Comparison of ENCODE assay signal across 8 mouse cellular contexts in the genomic region with DNA sequence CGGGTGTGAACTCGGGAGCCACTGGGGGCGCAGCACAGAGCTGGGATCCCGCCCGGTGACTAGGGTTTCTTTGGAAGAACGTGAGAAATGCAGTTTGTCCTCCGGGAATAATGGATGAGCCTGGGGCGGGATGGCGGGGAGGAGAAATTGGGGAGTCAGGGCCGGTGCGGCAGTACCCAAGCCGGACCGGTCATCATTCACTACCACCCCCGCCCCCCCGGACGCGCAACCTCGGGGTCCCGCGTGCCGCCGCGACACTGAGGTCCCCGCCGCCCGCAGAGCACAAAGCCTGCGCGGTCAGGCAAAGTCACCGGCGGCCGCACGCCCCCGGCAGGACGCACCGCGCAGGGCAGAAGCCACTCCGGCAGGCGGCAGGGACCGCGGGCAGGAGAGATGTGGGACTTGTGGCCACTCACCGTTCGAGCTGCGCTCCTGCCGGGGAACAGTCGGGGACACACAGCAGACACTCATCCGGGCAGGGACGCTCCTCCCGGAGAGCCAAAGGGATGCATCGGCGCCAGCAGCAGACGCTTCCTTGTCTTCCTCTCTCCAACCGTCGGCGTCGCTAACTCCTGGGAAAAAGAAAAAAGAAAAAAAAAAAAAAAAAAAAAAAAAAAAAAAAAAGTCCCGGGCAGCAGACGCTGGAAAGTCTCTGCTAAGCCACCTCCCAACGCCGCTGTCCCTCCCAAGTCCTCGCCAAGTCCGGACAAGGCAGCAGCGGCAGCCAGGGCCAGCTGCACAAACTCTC. TPM values are rescaled to one million over a fixed set of nuclear protein-coding genes. Genes with fewer than 3 reads are reported as not detected.
DNase-seq lines count a peak whose midpoint lies in the region; ATAC-seq lines count a peak whose summit lies in the region.

No protein-coding gene starts in this region.

- peak overlapping the region; percentile 78 for H3K4me2 ChIP-seq in embryonic facial prominence, embryonic 13.5 days
- H3K4me2 ChIP-seq in kidney, embryonic 14.5 days (replicated peaks; ENCODE audit: low read depth, low read length), result peak overlapping the region; percentile 49
- peak overlapping the region; percentile 82 for H3K4me2 ChIP-seq in limb, embryonic 13.5 days (replicated peaks)
- H3K4me2 ChIP-seq in midbrain, embryonic 15.5 days, result peak overlapping the region; percentile 88
- H3K4me2 ChIP-seq in stomach, embryonic 16.5 days (ENCODE audit: low read depth, low read length), result peak overlapping the region; percentile 81

- no peaks in the 10 kb centered on the region for H3K27me3 ChIP-seq in embryonic facial prominence, embryonic 13.5 days
- no peaks in the 10 kb centered on the region for H3K27me3 ChIP-seq in heart, embryonic 10.5 days (ENCODE audit: insufficient read depth, poor library complexity, severe bottlenecking)
- no peaks in the 10 kb centered on the region for H3K27me3 ChIP-seq in kidney, embryonic 14.5 days (ENCODE audit: control insufficient read depth, insufficient read depth, low read length)
- H3K27me3 ChIP-seq in limb, embryonic 13.5 days, result no peaks in the 10 kb centered on the region
- no peaks in the 10 kb centered on the region for H3K27me3 ChIP-seq in midbrain, embryonic 15.5 days (replicated peaks)
- H3K27me3 ChIP-seq in stomach, embryonic 16.5 days (ENCODE audit: control insufficient read depth, insufficient read depth, low read length), result no peaks in the 10 kb centered on the region

- H3K9ac ChIP-seq in embryonic facial prominence, embryonic 13.5 days, result peak overlapping the region; percentile 88
- peak overlapping the region; percentile 77 for H3K9ac ChIP-seq in kidney, embryonic 14.5 days (ENCODE audit: low read depth, low read length)
- H3K9ac ChIP-seq in limb, embryonic 13.5 days, result peak overlapping the region; percentile 88
- peak overlapping the region; percentile 92 for H3K9ac ChIP-seq in midbrain, embryonic 15.5 days
- peak overlapping the region; percentile 90 for H3K9ac ChIP-seq in stomach, embryonic 16.5 days (ENCODE audit: low read length)

- ATAC-seq in embryonic facial prominence, embryonic 13.5 days (ENCODE audit: insufficient number of reproducible peaks, insufficient read depth, low FRiP score, low TSS enrichment, low read depth), result peak; percentile 70
- ATAC-seq in kidney, embryonic 14.5 days (ENCODE audit: low FRiP score, low TSS enrichment), result peak; percentile 79
- peak; percentile 80 for ATAC-seq in limb, embryonic 13.5 days (ENCODE audit: low FRiP score, low read depth)
- ATAC-seq in midbrain, embryonic 15.5 days (replicated peaks), result peak; percentile 92
- peak; percentile 87 for ATAC-seq in stomach, embryonic 16.5 days (ENCODE audit: insufficient read depth, low FRiP score)

- H3K4me1 ChIP-seq in embryonic facial prominence, embryonic 13.5 days, result peaks cover 10% of the 10 kb centered on the region
- H3K4me1 ChIP-seq in heart, embryonic 10.5 days, result peaks cover 6% of the 10 kb centered on the region
- peaks cover 4% of the 10 kb centered on the region; the same call in 1 of the 2 replicates for H3K4me1 ChIP-seq in kidney, embryonic 14.5 days (ENCODE audit: control insufficient read depth, insufficient read depth, low read length)
- H3K4me1 ChIP-seq in limb, embryonic 13.5 days, result peaks cover 9% of the 10 kb centered on the region
- peaks cover 15% of the 10 kb centered on the region for H3K4me1 ChIP-seq in midbrain, embryonic 15.5 days
- peaks cover 9% of the 10 kb centered on the region; the same call in 1 of the 2 replicates for H3K4me1 ChIP-seq in stomach, embryonic 16.5 days (ENCODE audit: control insufficient read depth, insufficient read depth, low read length)

- 1% methylated on average over 59 of the region's 62 CpGs for WGBS in embryonic facial prominence, embryonic 13.5 days
- WGBS in heart, embryonic 10.5 days, result under 1% methylated on average over 56 of the region's 62 CpGs
- under 1% methylated on average over 62 of the region's 62 CpGs for WGBS in kidney, embryonic 14.5 days
- WGBS in limb, embryonic 13.5 days, result under 1% methylated on average over 62 of the region's 62 CpGs
- under 1% methylated on average over 61 of the region's 62 CpGs for WGBS in midbrain, embryonic 15.5 days
- WGBS in stomach, embryonic 16.5 days, result under 1% methylated on average over 61 of the region's 62 CpGs

- peak; percentile 6 for DNase-seq in 3134 (ENCODE audit: extremely low read depth, insufficient read length, low spot score)
- peak; percentile 93 to 95 for DNase-seq in adrenal gland, postnatal 36 days
- DNase-seq in heart, embryonic 10.5 days (ENCODE audit: low spot score), result peak; percentile 94

- no peaks in the 10 kb centered on the region for H3K9me3 ChIP-seq in embryonic facial prominence, embryonic 13.5 days
- H3K9me3 ChIP-seq in heart, embryonic 10.5 days, result no peaks in the 10 kb centered on the region
- no peaks in the 10 kb centered on the region for H3K9me3 ChIP-seq in kidney, embryonic 14.5 days (ENCODE audit: control insufficient read depth, low read length)
- no peaks in the 10 kb centered on the region for H3K9me3 ChIP-seq in limb, embryonic 13.5 days
- H3K9me3 ChIP-seq in midbrain, embryonic 15.5 days, result no peaks in the 10 kb centered on the region
- H3K9me3 ChIP-seq in stomach, embryonic 16.5 days (replicated peaks; ENCODE audit: control insufficient read depth, low read length), result no peaks in the 10 kb centered on the region

- H3K4me3 ChIP-seq in embryonic facial prominence, embryonic 13.5 days, result peak overlapping the region; percentile 79
- peak overlapping the region; percentile 85 for H3K4me3 ChIP-seq in heart, embryonic 10.5 days
- H3K4me3 ChIP-seq in kidney, embryonic 14.5 days (ENCODE audit: low read length), result peak overlapping the region; percentile 72
- peak overlapping the region; percentile 79 for H3K4me3 ChIP-seq in limb, embryonic 13.5 days
- H3K4me3 ChIP-seq in midbrain, embryonic 15.5 days, result peak overlapping the region; percentile 97
- H3K4me3 ChIP-seq in stomach, embryonic 16.5 days (replicated peaks; ENCODE audit: low read length), result peak overlapping the region; percentile 86

- no peaks in the 10 kb centered on the region for H3K36me3 ChIP-seq in embryonic facial prominence, embryonic 13.5 days
- peaks cover 13% of the 10 kb centered on the region for H3K36me3 ChIP-seq in heart, embryonic 10.5 days
- H3K36me3 ChIP-seq in kidney, embryonic 14.5 days (ENCODE audit: control insufficient read depth, insufficient read depth, low read length), result no peaks in the 10 kb centered on the region
- peaks cover 15% of the 10 kb centered on the region for H3K36me3 ChIP-seq in limb, embryonic 13.5 days
- H3K36me3 ChIP-seq in midbrain, embryonic 15.5 days (replicated peaks), result 0 out of 2 replicates have a peak, but pooled peaks cover 7% of the 10 kb centered on the region
- H3K36me3 ChIP-seq in stomach, embryonic 16.5 days (ENCODE audit: control insufficient read depth, insufficient read depth, low read length), result no peaks in the 10 kb centered on the region

- H3K27ac ChIP-seq in embryonic facial prominence, embryonic 13.5 days, result peak overlapping the region; percentile 69
- peak overlapping the region; percentile 96 for H3K27ac ChIP-seq in heart, embryonic 10.5 days
- peak overlapping the region; percentile 91 for H3K27ac ChIP-seq in kidney, embryonic 14.5 days (ENCODE audit: low read depth, low read length)
- H3K27ac ChIP-seq in limb, embryonic 13.5 days, result peak overlapping the region; percentile 86
- peak overlapping the region; percentile 86 for H3K27ac ChIP-seq in midbrain, embryonic 15.5 days
- peak overlapping the region; percentile 89 for H3K27ac ChIP-seq in stomach, embryonic 16.5 days (ENCODE audit: low read length)

RNA-seq across cellular contexts. Expression of a gene that starts 0.5 kb away (rescaled TPM):
- 100 to 1,000 TPM; 156 to 182 TPM for total RNA-seq in adrenal gland, postnatal 36 days (2021)
- polyA plus RNA-seq in embryonic facial prominence, embryonic 13.5 days (2015; fragmentation: Nextera tagmentation; extraction: Ambion mirVana), result 31.5 and 42.2 TPM in 2 replicates
- 67.3 and 67.5 TPM in 2 replicates for polyA plus RNA-seq in heart, embryonic 10.5 days (2016; fragmentation: Nextera tagmentation; extraction: Ambion mirVana)
- 52.2 and 61.8 TPM in 2 replicates for polyA plus RNA-seq in kidney, embryonic 14.5 days (2014; fragmentation: Nextera tagmentation; extraction: Ambion mirVana)
- polyA plus RNA-seq in limb, embryonic 13.5 days (2015; fragmentation: Nextera tagmentation; extraction: Ambion mirVana), result 42.2 and 42.4 TPM in 2 replicates
- 49.8 and 55.1 TPM in 2 replicates for polyA plus RNA-seq in midbrain, embryonic 15.5 days (2015; fragmentation: Nextera tagmentation; extraction: Ambion mirVana)
- polyA plus RNA-seq in stomach, embryonic 16.5 days (2015; fragmentation: Nextera tagmentation; extraction: Ambion mirVana), result 70.2 and 72.9 TPM in 2 replicates

Comparison
In these comparisons a context has a peak if more than half of its experiments do, and no peak if none do; other contexts are left out.
1. Peak in every context shown above with its lines: DNase-seq, ATAC-seq, H3K4me3 ChIP-seq and H3K27ac ChIP-seq.
2. DNase-seq: peak in every context shown above with its lines; median percentile 94 in adrenal gland, postnatal 36 days; 94 in heart, embryonic 10.5 days; 6 in 3134.